Mouse (Mus musculus): ENCODE measurements around the gene Adat2. TPM values are rescaled to one million over a fixed set of nuclear protein-coding genes. Genes with fewer than 3 reads are reported as not detected.

Gene Adat2
- polyA plus RNA-seq (2015; fragmentation: Nextera tagmentation; extraction: Ambion mirVana), result 4.2 and 4.8 TPM in 2 replicates

DNA sequence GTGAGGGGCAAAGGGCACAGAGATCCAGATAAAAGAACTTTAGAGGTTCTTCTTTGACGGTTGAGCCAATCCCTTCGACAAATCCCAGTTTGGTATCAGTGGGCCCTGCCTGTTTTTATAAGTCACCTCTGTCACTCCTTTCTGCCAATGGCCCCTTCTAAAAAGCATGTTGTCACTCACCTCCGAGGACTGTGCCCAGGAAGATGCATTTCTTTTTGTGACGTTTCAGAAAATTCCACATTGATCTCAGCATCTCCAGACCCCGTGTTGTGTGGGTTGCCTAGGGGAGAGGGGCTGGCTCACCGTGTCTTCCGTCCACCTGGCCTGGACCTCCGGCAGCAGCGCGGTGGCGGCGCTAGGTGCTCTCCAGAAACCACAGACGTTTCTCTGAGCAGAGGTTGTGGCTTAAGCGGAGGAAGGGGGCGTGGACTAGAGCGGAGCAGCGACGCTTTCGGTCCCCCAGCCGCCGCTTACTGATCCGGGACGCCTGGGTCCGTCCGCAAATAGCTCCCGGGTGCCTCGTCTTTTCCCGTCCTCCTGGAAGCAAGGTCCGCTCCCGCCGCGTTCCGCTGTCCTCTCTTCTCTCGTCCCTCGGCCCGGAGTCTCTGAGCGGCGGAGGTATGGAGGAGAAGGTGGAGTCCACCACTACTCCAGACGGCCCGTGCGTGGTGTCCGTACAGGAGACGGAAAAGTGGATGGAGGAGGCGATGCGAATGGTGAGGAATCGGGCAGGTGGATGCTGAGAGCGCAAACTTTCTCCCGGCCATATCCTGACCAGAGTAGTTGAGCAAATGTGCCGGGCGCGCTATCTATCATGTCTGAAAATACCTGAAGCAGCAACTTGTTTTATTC lies at the start of gene Adat2, which contains the start of gene Pex3:
Gene Adat2 (plus strand): TSS at position 249 of the 852 bp plus-strand sequence.
Gene Pex3 (minus strand): TSS at position 497 of the 852 bp plus-strand sequence.
- peak within 1 kb of the TSS; percentile 78 for H3K4me2 ChIP-seq
- H3K36me3 ChIP-seq, result no peaks in the 10 kb centered on the region
- H3K4me3 ChIP-seq, result peak within 1 kb of the TSS; percentile 80
- H3K9ac ChIP-seq, result peak within 1 kb of the TSS; percentile 77
- ATAC-seq (ENCODE audit: borderline replicate concordance, extremely low read depth, low FRiP score, low TSS enrichment), result peak; percentile 97
- H3K27me3 ChIP-seq, result no peaks in the 10 kb centered on the region
- H3K27ac ChIP-seq, result peak within 1 kb of the TSS; percentile 76
- no peaks in the 10 kb centered on the region for H3K9me3 ChIP-seq
- H3K4me1 ChIP-seq, result peaks cover 10% of the 10 kb centered on the region; the same call in 1 of the 2 replicates
- WGBS, result under 1% methylated on average over 51 of the region's 51 CpGs

DNA sequence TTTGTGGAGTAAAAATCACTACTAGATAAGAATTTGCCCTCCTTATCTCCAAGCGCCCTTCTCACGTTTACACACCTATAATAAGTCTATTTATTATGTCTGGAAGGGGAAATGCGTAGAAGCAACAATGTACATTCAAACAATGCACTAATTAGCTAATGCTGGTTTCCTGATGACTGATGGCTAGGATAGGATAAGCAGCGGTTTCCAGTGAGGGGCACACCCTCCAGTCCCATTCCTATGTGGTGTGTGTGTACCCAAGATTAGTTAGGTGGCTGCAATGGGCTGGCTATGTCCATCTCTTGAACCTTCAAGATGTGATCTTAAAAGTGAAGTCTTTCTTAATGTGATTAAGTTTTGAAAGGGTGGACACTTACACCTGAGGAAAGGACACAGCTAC lies 30.8 kb upstream of the Adat2 start:
- Histone ChIP-seq H3K4me2 (no peak overlapping the region), H3K27ac (no peak overlapping the region), H3K4me1 (no peaks in the 10 kb centered on the region), H3K9ac (no peak overlapping the region), H3K4me3 (no peak overlapping the region), H3K36me3 (0 out of 2 replicates have a peak, but pooled peaks cover 7% of the 10 kb centered on the region), H3K27me3 (no peaks in the 10 kb centered on the region), H3K9me3 (no peaks in the 10 kb centered on the region)
- no peak for ATAC-seq (ENCODE audit: borderline replicate concordance, extremely low read depth, low FRiP score, low TSS enrichment)
- WGBS, result 60% methylated on average over 4 of the region's 4 CpGs

DNA sequence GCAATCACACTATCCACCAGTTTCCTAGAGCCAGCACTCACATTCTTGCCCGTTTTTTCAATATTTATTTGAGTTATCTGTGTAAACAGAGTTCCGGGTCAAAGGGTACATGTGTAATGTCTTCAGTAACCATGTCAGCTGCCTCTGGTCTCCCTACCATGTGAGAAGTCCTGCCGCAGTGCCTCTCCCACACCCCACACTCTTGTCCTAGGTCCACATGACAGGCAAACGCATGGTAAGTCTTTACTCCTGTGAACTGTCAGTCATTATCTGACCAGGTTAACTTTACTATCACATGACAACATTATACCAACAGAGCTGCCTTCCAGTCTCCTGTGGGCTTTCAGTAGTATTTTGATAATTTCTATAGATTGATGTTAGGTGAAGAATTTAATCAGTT lies 24.5 kb upstream of the Adat2 start:
- H3K36me3 ChIP-seq, result peaks cover 15% of the 10 kb centered on the region; the same call in 1 of the 2 replicates
- no peak overlapping the region for H3K4me2 ChIP-seq
- no peak overlapping the region for H3K9ac ChIP-seq
- H3K9me3 ChIP-seq, result no peaks in the 10 kb centered on the region
- H3K4me3 ChIP-seq, result no peak overlapping the region
- H3K27me3 ChIP-seq, result no peaks in the 10 kb centered on the region
- ATAC-seq (ENCODE audit: borderline replicate concordance, extremely low read depth, low FRiP score, low TSS enrichment), result no peak
- H3K27ac ChIP-seq, result no peak overlapping the region
- no peaks in the 10 kb centered on the region for H3K4me1 ChIP-seq
- 52% methylated on average over 4 of the region's 4 CpGs for WGBS

DNA sequence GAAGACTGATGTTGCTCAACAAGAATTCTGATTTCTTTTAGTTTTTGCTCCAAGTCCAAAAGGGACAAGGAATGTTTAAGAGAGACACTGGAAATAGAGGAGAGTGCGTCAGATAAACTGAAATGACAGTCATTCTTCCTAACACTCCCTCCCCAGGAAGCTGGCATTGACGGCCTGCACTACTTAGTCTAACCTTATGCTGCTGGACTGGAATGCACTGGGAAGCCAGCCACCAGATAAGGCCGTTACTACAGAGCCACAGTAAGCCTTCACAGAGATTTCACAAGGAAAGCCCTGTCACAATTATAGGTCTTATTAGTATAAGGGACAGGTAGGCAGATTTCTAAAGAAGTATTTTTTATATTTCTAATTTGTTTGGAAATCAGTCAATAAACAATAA lies 17.9 kb upstream of the Adat2 start:
- 59% methylated on average over 3 of the region's 3 CpGs for WGBS
- no peak overlapping the region for H3K27ac ChIP-seq

DNA sequence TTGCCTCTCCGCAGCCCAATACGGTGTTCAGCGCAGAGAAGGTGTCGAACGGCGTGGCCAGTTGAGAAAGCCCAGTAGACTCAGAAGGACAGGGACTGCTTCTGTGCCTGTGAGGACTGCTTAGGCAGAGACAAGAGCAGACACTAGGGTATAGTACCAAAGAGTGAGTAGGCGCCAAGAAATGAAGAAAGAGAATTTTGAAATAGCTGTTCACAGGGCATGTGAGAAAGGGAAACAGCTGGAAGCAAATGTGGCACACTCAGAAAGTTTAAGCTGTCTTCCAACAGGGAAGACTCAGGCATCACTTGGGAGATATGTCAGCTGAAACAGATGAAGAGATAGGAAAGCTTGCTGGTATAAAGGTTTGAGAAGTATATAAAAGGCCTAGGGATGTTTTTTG lies 16.0 kb upstream of the Adat2 start:
- no peaks in the 10 kb centered on the region for H3K9me3 ChIP-seq
- no peak overlapping the region for H3K9ac ChIP-seq
- no peak overlapping the region for H3K4me3 ChIP-seq
- no peaks in the 10 kb centered on the region for H3K27me3 ChIP-seq
- ATAC-seq (ENCODE audit: borderline replicate concordance, extremely low read depth, low FRiP score, low TSS enrichment), result no peak
- 96% methylated on average over 7 of the region's 7 CpGs for WGBS
- H3K27ac ChIP-seq, result no peak overlapping the region
- no peak overlapping the region for H3K4me2 ChIP-seq
- no peaks in the 10 kb centered on the region for H3K4me1 ChIP-seq
- H3K36me3 ChIP-seq, result peaks cover 26% of the 10 kb centered on the region

More for the DNA sequence above, 17.9 kb upstream of the Adat2 start:
- no peak for ATAC-seq (ENCODE audit: borderline replicate concordance, extremely low read depth, low FRiP score, low TSS enrichment)
- Histone ChIP-seq H3K9ac (no peak overlapping the region), H3K4me3 (no peak overlapping the region), H3K27me3 (no peaks in the 10 kb centered on the region), H3K4me2 (no peak overlapping the region), H3K36me3 (peaks cover 31% of the 10 kb centered on the region), H3K9me3 (no peaks in the 10 kb centered on the region), H3K4me1 (no peaks in the 10 kb centered on the region)

DNA sequence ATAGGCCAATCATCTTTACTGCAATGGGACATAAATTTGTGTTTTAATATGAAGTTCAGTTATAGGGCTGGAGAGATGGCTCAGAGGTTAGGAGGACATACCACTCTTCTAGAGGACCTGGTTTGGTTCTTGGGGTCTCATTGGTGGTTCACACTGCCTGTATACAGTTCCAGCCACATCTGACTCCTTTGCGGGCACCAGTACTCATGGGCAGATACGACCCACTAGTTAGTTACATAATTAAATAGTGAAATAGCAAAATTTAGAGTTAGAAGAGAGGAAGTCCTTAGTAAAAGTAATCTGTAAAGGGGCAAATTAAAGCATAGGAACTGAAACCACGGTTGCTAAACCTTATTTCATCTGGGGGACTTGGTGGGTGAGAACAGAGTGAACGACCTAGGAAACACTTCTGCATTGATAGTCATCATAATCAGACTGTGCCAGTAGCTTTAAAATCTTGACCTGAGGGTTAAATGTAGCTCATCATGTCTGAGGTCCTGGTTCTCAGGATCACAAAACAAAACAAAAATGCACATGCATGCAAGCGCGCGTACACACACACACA lies 12.8 kb upstream of the Adat2 start:
- peaks cover 22% of the 10 kb centered on the region for H3K36me3 ChIP-seq
- no peaks in the 10 kb centered on the region for H3K27me3 ChIP-seq
- H3K27ac ChIP-seq, result no peak overlapping the region
- H3K9me3 ChIP-seq, result no peaks in the 10 kb centered on the region
- ATAC-seq (ENCODE audit: borderline replicate concordance, extremely low read depth, low FRiP score, low TSS enrichment), result no peak
- H3K4me2 ChIP-seq, result no peak overlapping the region
- no peak overlapping the region for H3K4me3 ChIP-seq
- WGBS, result 94% methylated on average over 7 of the region's 7 CpGs
- H3K4me1 ChIP-seq, result no peaks in the 10 kb centered on the region
- H3K9ac ChIP-seq, result no peak overlapping the region

DNA sequence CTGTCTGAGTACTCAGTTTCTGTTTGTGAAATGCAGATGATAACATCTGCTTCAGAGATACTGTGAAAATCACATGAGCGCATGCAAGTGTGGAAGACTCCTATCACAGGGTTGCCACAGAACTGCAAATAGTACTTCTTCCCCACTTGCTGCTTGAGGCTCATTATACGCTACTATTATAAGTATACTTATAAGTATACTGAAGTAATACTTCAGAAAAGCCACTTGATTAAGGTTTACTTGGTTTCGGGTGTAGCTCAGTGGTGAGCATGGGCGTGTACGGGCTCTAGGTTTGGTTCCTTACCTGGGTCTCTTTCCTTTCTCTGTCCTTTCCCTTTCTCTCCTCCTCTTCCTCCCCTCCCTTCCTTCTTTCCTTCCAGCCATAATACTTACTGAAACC lies 11.0 kb upstream of the Adat2 start:
- H3K9me3 ChIP-seq, result no peaks in the 10 kb centered on the region
- H3K4me2 ChIP-seq, result no peak overlapping the region
- 73% methylated on average over 5 of the region's 5 CpGs for WGBS
- H3K4me3 ChIP-seq, result no peak overlapping the region
- no peaks in the 10 kb centered on the region for H3K4me1 ChIP-seq
- no peak overlapping the region for H3K27ac ChIP-seq
- peaks cover 15% of the 10 kb centered on the region; the same call in 1 of the 2 replicates for H3K36me3 ChIP-seq
- no peak for ATAC-seq (ENCODE audit: borderline replicate concordance, extremely low read depth, low FRiP score, low TSS enrichment)
- H3K27me3 ChIP-seq, result no peaks in the 10 kb centered on the region
- no peak overlapping the region for H3K9ac ChIP-seq

DNA sequence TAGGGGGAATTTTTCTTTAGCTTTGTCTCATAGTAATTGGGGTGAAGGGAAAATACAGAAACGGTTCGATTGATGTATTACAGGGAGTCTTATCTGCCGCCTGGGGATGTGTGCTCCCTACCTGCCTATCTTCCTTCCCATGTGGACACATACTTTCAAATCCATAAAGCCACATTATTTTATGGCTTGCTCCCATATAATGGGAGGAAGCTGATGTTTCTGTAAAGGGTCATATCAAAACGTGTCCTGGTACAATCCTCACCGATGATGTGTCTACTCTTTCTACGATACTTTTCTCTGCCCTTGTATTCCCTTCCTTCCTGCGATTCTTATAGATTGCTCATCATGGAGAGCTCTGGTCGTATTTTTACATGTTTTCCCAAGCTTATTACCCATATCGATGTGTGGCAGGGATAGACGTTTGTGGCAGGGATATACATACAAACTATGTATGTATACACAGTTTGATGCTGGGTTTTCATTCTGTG lies 848 bp downstream of the Adat2 start:
- Histone ChIP-seq H3K9me3 (no peaks in the 10 kb centered on the region), H3K4me1 (peaks cover 10% of the 10 kb centered on the region; the same call in 1 of the 2 replicates), H3K9ac (peak overlapping the region; percentile 77), H3K27ac (peak overlapping the region; percentile 67; the same call in 1 of the 2 replicates), H3K4me2 (peak overlapping the region; percentile 78), H3K4me3 (peak overlapping the region; percentile 80), H3K27me3 (no peaks in the 10 kb centered on the region), H3K36me3 (no peaks in the 10 kb centered on the region)
- 17% methylated on average over 10 of the region's 10 CpGs for WGBS
- peak; percentile 20; the same call in 1 of the 2 replicates for ATAC-seq (ENCODE audit: borderline replicate concordance, extremely low read depth, low FRiP score, low TSS enrichment)

DNA sequence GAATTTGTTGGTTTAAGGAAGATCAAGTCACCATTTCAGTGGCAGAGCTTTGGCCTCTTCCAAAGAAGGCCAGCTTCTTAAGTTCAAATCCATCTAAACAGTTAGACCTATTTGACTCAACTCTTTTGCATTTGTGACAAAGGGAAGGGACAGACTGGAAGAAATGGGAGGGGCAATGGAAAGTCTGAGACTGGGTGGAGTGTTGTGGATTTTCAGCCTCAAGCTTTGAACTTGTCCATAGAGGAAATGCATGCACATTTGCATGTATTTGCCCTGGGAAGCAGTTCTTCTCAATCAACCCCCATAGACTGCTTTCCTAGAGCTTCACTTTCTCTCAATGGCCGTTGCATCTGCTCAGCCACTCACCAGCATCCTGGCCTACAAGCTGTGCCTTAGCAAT lies 1.6 kb downstream of the Adat2 start:
- WGBS, result 85% methylated on average over 1 of the region's 1 CpGs
- ATAC-seq (ENCODE audit: borderline replicate concordance, extremely low read depth, low FRiP score, low TSS enrichment), result no peak
- H3K4me1 ChIP-seq, result peaks cover 10% of the 10 kb centered on the region; the same call in 1 of the 2 replicates
- no peaks in the 10 kb centered on the region for H3K9me3 ChIP-seq
- H3K4me3 ChIP-seq, result no peak overlapping the region
- no peaks in the 10 kb centered on the region for H3K36me3 ChIP-seq
- H3K27me3 ChIP-seq, result no peaks in the 10 kb centered on the region
- H3K9ac ChIP-seq, result no peak overlapping the region
- H3K4me2 ChIP-seq, result no peak overlapping the region
- H3K27ac ChIP-seq, result no peak overlapping the region

DNA sequence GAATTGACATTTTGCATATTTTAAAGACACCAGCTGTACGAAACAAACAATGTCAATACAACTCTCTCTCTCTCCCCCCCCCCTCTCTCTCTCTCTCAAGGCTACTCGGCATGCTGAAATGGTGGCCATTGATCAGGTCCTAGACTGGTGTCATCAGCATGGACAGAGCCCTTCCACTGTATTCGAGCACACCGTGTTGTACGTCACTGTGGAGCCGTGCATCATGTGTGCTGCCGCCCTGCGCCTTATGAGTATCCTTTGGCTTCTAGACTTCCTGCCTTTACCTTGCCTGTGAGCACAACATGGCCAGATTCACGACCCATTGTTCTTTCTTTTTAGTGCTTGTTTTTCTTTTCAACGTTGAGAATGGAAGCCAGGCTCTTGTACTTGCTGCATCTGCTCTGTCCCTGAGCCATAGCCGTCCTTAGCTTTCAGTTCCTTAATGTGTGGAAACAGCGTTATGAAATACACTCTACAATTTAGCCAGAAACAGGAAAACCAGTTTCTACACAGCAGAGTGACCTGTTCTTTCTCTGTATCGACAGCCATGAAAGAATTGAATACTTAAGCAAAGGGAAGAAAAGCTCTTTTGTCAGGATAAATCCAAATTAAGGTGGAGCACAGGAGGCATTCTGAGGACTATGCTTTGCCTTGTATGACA lies 7.5 kb downstream of the Adat2 start:
- no peak overlapping the region for H3K4me3 ChIP-seq
- no peak overlapping the region for H3K27ac ChIP-seq
- ATAC-seq (ENCODE audit: borderline replicate concordance, extremely low read depth, low FRiP score, low TSS enrichment), result no peak
- no peak overlapping the region for H3K9ac ChIP-seq
- 88% methylated on average over 13 of the region's 13 CpGs for WGBS
- no peaks in the 10 kb centered on the region for H3K27me3 ChIP-seq
- peaks cover 5% of the 10 kb centered on the region; the same call in 1 of the 2 replicates for H3K4me1 ChIP-seq
- H3K36me3 ChIP-seq, result peaks cover 5% of the 10 kb centered on the region; the same call in 1 of the 2 replicates
- no peak overlapping the region for H3K4me2 ChIP-seq
- H3K9me3 ChIP-seq, result no peaks in the 10 kb centered on the region

DNA sequence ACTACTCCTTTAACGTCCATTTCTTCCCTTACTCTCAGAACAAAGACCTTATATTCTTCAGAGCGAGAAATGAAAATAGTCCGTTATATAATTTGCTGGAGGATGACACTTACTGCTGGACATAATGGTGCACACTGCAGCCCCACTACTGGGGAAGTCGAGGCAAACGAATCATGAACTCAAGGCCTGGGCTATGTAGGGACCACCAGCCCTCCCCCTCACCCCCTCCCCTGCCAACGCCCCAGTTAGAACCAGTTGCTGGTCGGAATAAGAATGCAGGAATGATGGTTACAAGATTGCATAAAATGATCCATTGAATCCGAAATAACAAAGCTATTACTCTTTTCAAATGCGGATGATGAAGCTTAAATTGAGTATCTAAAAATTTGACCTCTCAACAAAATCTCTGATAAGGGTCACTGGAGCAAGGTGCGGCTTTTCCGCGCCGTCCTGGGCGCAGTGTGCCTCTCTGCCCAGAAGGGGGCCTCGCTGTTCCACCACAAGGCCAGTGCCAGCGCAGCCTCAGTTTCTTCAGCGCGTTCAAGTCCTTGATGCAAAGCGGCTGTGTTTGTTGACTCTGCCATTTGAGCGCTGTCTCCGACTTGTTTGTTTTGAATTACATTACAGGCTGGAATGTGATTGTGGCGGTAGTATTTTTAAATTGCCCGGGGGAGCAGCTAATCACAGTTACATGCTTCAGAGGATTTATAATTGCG lies 11.8 kb downstream of the Adat2 start:
- 23% methylated on average over 24 of the region's 24 CpGs for WGBS
- no peaks in the 10 kb centered on the region for H3K27me3 ChIP-seq
- H3K36me3 ChIP-seq, result peaks cover 5% of the 10 kb centered on the region; the same call in 1 of the 2 replicates
- peak; percentile 46; the same call in 1 of the 2 replicates for ATAC-seq (ENCODE audit: borderline replicate concordance, extremely low read depth, low FRiP score, low TSS enrichment)
- H3K4me1 ChIP-seq, result peaks cover 5% of the 10 kb centered on the region; the same call in 1 of the 2 replicates
- H3K4me3 ChIP-seq, result no peak overlapping the region; the same call in 1 of the 2 replicates
- H3K9ac ChIP-seq, result no peak overlapping the region
- H3K27ac ChIP-seq, result no peak overlapping the region
- H3K4me2 ChIP-seq, result peak overlapping the region; percentile 46
- no peaks in the 10 kb centered on the region for H3K9me3 ChIP-seq

All from lung, embryonic 15.5 days (tissue).